Mouse (Mus musculus) lung, postnatal 0 days (tissue): ENCODE measurements around the gene Ccdc106.

ENCODE experiments used
- CTCF ChIP-seq: IDR thresholded peaks from 2 replicates; pipeline ENCODE4 v1.5.1; 2016; ENCODE audit warnings: antibody characterized with exemption, mild to moderate bottlenecking
- EP300 ChIP-seq: IDR thresholded peaks from 2 replicates; pipeline ENCODE4 v1.6.1; 2016; ENCODE audit warnings: antibody characterized with exemption, mild to moderate bottlenecking, control low read depth

DNA sequence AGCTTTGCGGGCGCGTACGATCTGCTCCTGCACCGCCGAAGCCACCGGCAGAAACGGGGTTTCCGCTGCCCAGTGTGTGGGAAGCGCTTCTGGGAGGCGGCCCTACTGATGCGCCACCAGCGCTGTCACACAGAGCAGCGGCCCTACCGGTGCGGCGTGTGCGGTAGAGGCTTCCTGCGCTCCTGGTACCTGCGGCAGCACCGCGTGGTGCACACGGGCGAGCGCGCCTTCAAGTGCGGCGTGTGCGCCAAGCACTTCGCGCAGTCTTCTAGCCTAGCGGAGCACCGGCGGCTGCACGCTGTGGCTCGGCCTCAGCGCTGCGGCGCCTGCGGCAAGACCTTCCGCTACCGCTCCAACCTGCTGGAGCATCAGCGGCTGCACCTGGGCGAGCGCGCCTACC, 11.1 kb downstream of the Ccdc106 start:
- TF ChIP-seq CTCF (no peak), EP300 (no peak)
